Mouse (Mus musculus) C2C12 (cell line): ENCODE measurements around the gene Klhl40. TPM values are rescaled to one million over a fixed set of nuclear protein-coding genes. Genes with fewer than 3 reads are reported as not detected.

ENCODE experiments used
- H3K27me3 ChIP-seq: one replicate; pipeline ENCODE4 v1.6.1; 2011; ENCODE audit not compliant: control insufficient read depth, insufficient read depth, insufficient read length
- H3K36me3 ChIP-seq: one replicate; pipeline ENCODE4 v1.6.1; 2011; ENCODE audit not compliant: control insufficient read depth, insufficient read depth
- H3K4me3 ChIP-seq: one replicate; pipeline ENCODE4 v1.5.1; 2011; ENCODE audit warnings: mild to moderate bottlenecking, control low read depth; ENCODE audit not compliant: poor library complexity, insufficient read depth, severe bottlenecking
- H3K79me2 ChIP-seq: one replicate; pipeline ENCODE4 v1.6.1; 2011; ENCODE audit not compliant: control insufficient read depth, insufficient read depth
- H3K79me3 ChIP-seq: one replicate; pipeline ENCODE4 v1.6.1; 2011; ENCODE audit warnings: low read depth, control low read depth
- H3ac ChIP-seq: one replicate; pipeline ENCODE3; 2011; ENCODE audit warnings: low read depth; ENCODE audit not compliant: control insufficient read depth, insufficient read length
- CEBPB ChIP-seq: IDR thresholded peaks from one replicate; pipeline ENCODE4 v1.6.1; 2011; ENCODE audit warnings: low read depth, mild to moderate bottlenecking, control low read depth, moderate library complexity
- CTCF ChIP-seq: IDR thresholded peaks from one replicate; pipeline ENCODE4 v1.5.1; 2011; ENCODE audit not compliant: control insufficient read depth, insufficient read depth, insufficient read length
- FOSL1 ChIP-seq: IDR thresholded peaks from one replicate; pipeline ENCODE4 v1.8.0; 2011; ENCODE audit warnings: mild to moderate bottlenecking, low read length; ENCODE audit not compliant: poor library complexity, insufficient read depth, severe bottlenecking
- MAX ChIP-seq: IDR thresholded peaks from one replicate; pipeline ENCODE4 v1.6.1; 2011; ENCODE audit warnings: mild to moderate bottlenecking, control low read depth
- MYOD1 ChIP-seq: IDR thresholded peaks from one replicate; pipeline ENCODE4 v1.6.1; 2011; ENCODE audit warnings: low read depth; ENCODE audit not compliant: control insufficient read depth, insufficient read length
- MYOG ChIP-seq: IDR thresholded peaks from one replicate; pipeline ENCODE4 v1.6.1; 2011; ENCODE audit not compliant: control insufficient read depth, insufficient read length; ENCODE audit errors: extremely low read depth
- USF1 ChIP-seq: IDR thresholded peaks from one replicate; pipeline ENCODE4 v1.6.1; 2011; ENCODE audit warnings: low read depth, mild to moderate bottlenecking, control low read depth, moderate library complexity
- polyA plus RNA-seq: library from polyadenylated mRNA; unstranded; fragments of >200 nt; fragmentation: generic; extraction: Trizol; gene quantifications from one replicate; pipeline ENCODE4 v1.2.1, GENCODE M21; 2012; ENCODE audit warnings: missing spikeins

The Klhl40 gene
- polyA plus RNA-seq, 1 experiment = 2.7 TPM

DNA sequence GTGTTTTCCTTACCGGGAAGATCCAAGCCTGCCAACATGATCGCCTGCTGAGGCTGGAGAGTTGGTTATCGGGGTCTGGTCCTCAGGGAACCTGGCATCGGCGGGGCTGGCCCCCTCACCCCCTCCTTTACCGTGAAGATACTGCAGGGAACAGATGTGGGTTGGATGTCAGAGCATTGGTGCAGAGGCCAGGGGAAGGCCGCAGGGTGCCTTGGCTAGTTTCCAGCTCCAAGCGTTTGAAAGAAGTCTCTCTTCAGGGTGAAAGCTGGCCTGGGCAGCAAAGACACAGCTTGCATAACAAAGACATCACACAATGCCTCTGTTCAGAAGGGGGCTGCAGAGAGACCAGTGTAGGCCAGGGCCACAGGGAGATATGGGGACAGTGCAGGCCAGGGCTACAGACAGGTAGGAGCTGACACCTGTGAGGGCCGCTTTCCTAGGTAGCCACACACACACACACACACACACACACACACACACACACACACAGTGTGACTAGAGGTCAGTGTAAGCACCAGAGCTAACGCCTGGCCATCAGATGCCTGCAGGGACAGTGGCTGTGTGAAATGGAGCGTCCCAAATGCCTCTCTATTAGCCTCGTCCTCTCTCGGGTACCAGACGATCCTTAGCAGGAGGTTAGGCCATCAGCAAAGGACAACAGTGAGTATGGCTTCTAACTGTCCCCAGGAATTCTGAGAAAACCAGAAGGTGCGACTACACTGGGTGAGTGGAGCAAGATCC lies 32.8 kb downstream of the Klhl40 start:
- Histone ChIP-seq H3K79me2 (no peaks in the 10 kb centered on the region), H3K4me3 (no peak overlapping the region), H3K27me3 (no peaks in the 10 kb centered on the region), H3K36me3 (no peaks in the 10 kb centered on the region), H3K79me3 (no peaks in the 10 kb centered on the region), H3ac (no peak overlapping the region)
- TF ChIP-seq MYOG = no peak
- no peak for TF ChIP-seq FOSL1
- TF ChIP-seq CEBPB = no peak
- no peak for TF ChIP-seq CTCF
- no peak for TF ChIP-seq MAX
- no peak for TF ChIP-seq USF1
- TF ChIP-seq MYOD1 = no peak

DNA sequence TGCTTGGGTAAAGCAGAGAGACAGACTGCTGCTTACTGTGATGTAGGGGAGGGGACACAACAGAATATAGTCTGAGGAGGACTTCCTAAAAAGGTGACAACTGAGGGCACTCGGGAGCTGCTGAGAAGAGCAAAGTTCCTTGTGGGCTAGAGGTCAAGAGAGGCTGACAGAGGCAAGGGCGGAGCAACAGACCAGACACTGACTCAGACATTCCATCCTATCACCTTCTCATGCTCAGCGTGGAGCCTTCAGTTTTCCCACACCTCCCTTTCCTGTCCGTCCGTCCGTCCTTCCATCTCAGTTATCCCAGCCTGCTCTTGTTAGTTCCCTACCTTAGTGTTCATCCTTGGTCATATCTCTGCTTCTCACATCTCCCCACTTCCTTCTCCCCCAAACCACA lies 37.8 kb downstream of the Klhl40 start:
- Histone ChIP-seq H3K4me3 (no peak overlapping the region), H3ac (no peak overlapping the region), H3K79me3 (no peaks in the 10 kb centered on the region), H3K79me2 (no peaks in the 10 kb centered on the region), H3K36me3 (no peaks in the 10 kb centered on the region), H3K27me3 (no peaks in the 10 kb centered on the region)
- TF ChIP-seq FOSL1 = no peak
- no peak for TF ChIP-seq MAX
- no peak for TF ChIP-seq MYOD1
- no peak for TF ChIP-seq CEBPB
- TF ChIP-seq MYOG = no peak
- no peak for TF ChIP-seq CTCF
- no peak for TF ChIP-seq USF1

DNA sequence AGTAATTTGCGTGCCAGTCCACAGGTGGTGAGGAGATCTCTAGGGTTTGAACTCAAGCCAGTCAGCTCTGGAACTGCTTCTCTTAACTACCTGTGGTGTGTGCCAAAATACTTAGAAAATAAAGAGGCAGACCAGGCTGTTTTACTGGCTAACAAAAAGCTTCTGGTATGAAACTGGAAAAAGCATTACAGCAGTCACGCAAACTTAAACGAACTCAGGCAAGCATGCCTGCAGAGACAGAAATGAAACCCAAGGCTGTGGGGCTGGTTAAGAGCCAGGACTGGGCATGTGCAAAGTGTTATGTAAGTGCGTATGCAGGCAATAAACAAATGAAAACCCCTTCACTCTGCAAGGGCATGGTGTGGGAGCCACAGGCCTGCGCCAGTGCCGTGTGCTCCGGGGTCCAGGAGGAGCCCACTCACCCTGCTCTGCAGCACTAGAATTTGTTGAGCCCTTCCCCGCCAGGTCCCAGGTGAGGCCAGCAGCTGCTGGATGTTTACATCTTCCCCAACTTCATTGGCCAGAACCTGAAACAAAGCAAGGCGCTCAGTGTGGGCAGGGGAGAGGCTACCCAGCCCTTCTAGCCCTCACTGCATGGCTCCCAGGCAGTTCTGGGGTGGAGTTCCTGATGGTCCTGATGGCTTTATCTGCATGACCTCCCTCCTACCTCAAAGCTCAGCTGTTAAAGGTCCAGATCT lies 41.8 kb downstream of the Klhl40 start:
- Histone ChIP-seq H3K36me3 (no peaks in the 10 kb centered on the region), H3K4me3 (no peak overlapping the region), H3K27me3 (no peaks in the 10 kb centered on the region), H3K79me2 (no peaks in the 10 kb centered on the region), H3ac (no peak overlapping the region), H3K79me3 (no peaks in the 10 kb centered on the region)
- TF ChIP-seq MYOG (no peak), CTCF (no peak), FOSL1 (no peak), MAX (no peak), CEBPB (no peak), USF1 (no peak), MYOD1 (no peak)

DNA sequence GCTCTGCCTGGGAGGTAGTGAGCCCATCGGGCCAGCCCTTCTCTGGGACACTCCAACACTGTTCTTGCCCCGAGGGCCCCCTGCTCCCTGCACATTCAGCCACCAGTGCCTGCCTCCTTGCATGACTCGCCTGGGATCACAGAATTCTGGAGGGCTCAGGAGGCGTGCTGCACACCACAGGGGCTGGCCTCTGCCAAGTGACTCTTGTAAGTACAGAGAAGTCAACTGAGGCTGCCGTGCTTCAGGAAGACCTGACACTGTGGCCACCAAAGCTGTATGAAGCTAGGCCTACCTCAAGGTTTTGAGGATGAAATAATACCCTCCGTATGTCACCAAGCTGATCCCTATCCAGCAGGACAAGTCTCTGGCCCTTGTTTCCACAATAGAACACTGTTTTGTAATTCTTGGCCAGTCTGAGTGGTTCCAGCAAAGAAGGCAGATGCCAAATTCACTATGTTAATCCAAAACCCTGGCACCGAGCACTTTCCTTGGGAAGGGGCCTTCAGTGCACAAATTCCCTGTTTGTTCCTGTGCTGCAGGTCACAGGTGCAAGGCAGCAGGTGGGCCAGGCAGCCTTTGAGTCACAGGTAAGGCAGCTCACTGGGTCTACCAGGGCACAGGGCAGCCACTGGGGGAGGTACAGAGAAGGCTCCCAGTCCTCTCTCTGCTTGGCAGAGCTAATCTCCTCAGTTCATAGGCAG lies 42.5 kb downstream of the Klhl40 start:
- no peaks in the 10 kb centered on the region for H3K79me3 ChIP-seq
- no peak overlapping the region for H3ac ChIP-seq
- no peaks in the 10 kb centered on the region for H3K27me3 ChIP-seq
- TF ChIP-seq USF1 (no peak), MYOD1 (no peak), FOSL1 (no peak), MAX (no peak), CTCF (no peak), CEBPB (no peak), MYOG (no peak)
- H3K4me3 ChIP-seq = no peak overlapping the region
- H3K79me2 ChIP-seq = no peaks in the 10 kb centered on the region
- H3K36me3 ChIP-seq = no peaks in the 10 kb centered on the region

DNA sequence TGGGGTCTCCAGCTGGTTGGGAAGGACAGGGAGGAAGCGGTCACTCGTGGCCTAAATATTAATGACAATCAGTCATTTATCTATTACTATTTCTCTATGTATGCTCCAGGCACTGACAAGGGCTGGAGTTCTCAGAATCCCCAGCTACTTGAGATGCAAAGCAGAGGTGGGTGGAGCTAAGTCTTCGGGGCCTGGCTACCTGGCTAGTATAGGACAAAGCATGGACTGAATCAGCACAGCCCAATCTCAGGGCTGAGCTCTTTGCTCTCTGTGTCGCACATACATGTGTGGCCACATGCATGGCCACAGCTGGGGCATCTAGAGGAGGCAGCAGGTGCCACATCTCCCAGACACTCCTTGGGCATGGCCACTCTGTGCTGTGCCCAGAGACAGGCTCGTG lies 43.4 kb downstream of the Klhl40 start:
- Histone ChIP-seq H3ac (no peak overlapping the region), H3K79me3 (no peaks in the 10 kb centered on the region), H3K4me3 (no peak overlapping the region), H3K79me2 (no peaks in the 10 kb centered on the region), H3K27me3 (no peaks in the 10 kb centered on the region), H3K36me3 (no peaks in the 10 kb centered on the region)
- TF ChIP-seq CTCF = no peak
- TF ChIP-seq MAX = no peak
- no peak for TF ChIP-seq USF1
- TF ChIP-seq CEBPB = no peak
- TF ChIP-seq MYOG = no peak
- TF ChIP-seq FOSL1 = no peak
- TF ChIP-seq MYOD1 = no peak
